Mouse (Mus musculus) activated CD4-positive, CD25-positive, alpha-beta regulatory T cell, adult 4 months (primary cell): ENCODE measurements around the gene Ctse. TPM values are rescaled to one million over a fixed set of nuclear protein-coding genes. Genes with fewer than 3 reads are reported as not detected.

Experiments used
- ATAC-seq: one replicate; pipeline ENCODE4 v1.8.0; 2017
- polyA plus RNA-seq, 2 experiments: library from polyadenylated mRNA; unstranded; fragments of 100-300 nt; shearing (Covaris generic); gene quantifications; one replicate each; pipeline ENCODE4 v1.2.1; 2017

Ctse gene
- polyA plus RNA-seq, 2 experiments from 2014 or later = 21.7 to 30.2 TPM

DNA sequence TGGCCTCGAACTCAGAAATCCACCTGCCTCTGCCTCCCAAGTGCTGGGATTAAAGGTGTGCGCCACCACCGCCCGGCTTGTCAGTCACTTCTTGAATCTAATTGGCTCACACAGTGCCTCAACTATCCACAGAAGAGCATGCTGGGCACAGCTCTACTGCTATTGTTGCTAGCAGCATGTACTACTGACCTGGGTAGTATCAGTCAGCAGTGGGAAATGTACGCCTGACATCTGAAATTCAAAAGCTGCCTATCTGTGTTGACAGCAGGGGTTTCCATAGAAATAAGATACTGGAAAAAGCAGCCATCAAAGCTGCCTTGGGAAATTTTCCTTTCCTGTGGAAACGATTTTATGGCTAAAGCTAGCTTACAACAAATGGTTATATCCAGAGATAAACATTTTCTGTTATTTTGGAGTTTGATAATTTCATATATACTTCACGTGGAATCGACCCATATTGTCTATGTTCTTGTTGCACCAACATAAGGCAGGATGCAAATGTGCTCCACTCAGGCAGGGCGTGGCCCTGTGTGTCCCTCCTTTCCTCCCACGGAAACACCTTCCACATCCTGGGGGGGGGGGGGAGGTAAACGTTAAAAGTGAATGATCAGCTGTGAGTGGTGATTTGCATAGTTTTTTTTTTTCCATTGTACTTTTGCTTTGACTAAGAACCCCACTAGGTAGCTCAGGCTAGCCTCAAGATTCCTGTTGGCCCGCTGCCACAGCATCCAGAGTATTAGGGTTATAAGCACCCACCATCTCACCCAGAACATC, 14.8 kb downstream of the Ctse start:
- peak; percentile 88 for ATAC-seq

DNA sequence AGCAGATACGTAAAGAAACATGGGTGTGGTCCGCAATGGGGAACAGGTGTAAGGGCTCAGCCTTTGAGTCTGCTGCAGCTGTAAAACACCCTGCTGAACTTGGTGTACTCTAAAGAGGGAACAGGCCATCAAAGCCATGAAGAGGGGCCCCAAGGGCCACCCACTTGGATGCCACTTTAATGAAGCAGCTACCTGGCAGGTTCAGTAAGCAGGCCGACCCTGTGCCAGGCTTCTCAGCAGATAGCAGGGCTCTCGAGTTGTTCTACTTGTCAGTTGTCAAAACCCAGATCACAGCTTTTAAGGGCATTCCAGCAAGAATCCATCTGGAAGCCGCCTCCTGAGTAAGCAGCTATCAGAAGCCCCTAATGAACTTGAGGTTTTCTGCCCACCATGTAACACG, 17.5 kb downstream of the Ctse start:
- ATAC-seq = no peak

DNA sequence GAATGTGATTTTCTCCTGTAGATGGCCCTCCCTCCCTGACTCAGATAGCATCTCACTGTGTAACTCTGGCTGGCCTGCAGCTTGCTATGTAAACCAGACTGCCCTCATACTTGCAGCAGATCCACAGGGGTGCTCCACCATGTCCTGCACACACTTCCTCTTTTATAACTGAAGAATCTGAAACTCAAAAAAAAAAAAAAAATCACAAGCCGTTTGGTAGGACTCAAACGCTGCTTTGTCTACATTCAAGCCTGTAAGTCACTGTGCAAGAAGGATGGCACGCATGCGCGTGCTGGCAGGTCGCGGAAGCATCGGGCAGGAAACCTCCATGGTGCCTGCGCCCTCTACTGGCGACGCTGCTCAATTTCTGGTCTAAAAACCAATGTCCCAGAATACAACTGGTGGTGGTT, 19.8 kb downstream of the Ctse start:
- ATAC-seq = peak; percentile 92

DNA sequence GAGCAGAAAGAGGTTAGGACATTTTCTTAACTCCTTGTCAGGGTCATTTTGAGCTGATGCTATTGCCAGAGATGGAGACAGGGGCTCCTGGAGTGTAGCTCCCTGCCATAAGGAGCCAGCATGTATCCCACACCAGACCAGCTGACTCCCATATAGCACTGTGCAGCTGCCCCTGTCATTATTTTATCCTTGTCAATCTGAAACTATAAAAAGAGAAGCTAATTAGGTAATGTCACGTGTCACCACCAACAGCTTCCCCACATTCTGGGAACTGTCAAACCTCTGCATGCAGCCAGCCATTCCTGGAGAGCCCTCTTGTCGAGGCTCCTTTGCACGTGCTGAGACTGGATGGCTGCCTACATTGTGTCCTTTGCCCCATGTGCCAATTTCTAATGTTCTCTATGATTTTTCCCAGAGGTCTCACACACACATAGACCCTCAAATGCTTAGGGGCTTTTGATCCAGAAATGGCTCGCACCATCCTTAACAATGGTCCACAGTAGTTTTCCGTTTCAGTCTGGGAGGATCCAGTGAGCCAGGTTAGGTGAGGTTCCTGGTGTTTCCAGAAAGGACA, 21.5 kb downstream of the Ctse start:
- ATAC-seq = no peak

DNA sequence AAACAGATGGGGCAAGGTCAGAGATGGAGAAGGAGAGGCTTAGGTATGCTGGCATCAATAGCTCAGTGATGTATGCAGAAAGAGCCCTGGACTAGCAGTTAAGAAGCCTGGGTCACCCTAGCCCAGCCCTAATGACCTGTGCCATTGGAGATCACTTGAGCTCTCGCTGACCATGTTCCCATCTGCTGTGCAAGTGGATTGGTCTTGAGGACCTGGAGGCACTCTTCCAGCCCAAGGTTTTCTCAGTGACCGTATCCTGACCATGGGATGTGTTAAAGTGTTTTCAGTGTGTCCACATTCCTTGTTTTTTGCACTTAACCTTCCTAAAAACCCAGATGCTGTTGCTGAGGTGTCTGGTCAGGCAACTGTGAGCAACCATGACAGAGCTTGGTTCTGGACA, 22.2 kb downstream of the Ctse start:
- ATAC-seq = no peak

DNA sequence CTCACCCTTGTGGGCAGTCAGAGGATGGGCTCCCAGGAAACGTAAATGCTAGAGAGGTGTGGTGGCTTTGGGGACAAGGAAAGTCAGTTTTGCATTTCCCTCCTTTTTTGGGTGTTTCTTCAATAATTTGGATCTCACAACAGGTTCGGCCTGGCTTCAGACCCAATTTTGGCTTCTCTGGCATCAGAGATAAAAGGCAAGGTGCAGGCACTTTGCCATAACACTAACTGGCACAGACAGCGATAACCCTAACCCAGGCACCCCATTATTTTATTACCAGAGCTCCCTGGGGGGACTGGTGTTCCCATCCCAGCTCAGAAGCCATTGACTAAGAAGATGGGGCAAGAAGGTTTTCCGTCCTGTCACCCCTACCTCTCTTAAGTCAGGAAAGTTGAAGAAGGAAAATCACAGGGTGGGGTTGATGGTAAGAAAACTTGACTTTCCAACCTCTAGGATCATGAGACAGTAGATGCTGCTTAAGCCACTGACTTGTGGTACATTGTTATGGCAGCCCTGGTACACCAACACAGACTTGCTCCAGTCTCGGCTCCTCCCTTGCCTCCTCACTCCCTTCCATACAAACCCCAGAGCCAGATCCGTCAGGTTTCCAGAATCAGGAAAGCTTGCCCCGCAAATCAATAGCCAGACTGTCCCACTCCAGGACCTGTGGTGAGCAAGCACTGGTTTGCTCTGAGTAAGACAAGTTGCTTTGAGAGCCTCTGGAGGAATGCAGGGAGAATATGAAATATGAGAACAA, 22.8 kb downstream of the Ctse start:
- no peak for ATAC-seq

DNA sequence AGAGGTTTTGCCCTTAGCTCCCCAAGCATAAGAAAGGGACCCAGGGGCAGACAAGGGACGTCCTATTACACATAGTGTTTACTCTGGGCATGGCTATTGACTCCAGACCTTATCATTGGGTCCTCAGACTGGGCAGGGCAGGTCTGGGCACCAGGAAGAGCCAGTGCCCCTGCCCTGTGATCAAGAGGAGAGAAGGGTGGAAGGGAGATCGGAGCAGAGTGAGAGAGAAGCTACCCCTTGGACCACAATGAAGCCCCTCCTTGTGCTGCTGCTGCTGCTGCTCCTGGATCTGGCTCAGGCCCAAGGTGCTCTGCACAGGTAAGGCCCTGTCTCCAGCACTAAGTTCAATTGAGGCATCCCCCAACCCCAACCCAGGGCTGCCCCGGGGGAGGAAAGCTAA, 23.6 kb downstream of the Ctse start:
- ATAC-seq = no peak

DNA sequence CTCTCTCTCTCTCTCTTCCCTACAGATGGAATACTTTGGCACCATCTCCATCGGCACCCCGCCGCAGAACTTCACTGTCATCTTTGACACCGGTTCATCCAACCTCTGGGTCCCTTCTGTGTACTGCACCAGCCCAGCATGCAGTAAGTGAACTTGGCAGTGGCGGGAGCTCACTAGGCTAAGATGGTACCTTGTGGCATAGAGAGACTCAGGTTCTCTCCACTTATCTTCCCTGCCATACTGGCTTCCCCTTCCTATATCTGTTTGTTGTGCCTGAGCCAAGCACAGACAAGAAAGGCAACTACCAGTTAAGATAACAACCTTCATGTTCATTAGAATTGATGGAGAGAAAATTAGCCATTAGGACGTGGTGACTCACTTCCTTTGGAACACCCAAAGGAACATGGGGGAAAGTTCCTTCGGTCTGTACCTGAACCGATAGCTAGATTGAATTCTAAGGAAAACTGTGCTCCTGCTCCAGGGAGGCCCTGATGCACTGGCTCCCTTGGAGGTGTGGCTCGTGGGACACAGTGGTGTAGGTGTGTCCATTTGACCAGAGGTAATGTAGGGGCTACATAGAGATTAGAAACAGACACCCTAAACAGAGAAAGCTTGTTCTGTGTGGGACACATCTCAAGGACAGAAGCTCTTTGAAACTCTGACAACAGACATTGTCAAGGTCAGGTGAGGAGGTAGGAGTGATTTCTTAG, 25.3 kb downstream of the Ctse start:
- no peak for ATAC-seq

DNA sequence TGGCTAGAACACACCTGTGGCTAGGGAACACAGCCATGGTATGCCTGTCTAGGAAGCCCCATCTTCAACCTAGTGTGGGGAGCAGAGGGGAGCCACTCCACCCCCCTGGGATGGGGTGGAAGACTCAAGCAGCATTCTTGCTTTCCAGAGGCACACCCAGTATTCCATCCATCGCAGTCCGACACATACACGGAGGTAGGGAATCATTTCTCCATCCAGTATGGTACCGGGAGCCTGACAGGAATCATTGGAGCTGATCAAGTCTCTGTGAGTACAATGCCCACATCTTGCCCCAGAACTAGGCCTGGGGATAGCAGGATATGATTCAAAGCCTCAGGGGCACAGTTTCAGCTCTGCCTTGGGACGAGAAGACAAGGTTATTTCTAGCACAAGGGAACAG, 26.0 kb downstream of the Ctse start:
- ATAC-seq = no peak

DNA sequence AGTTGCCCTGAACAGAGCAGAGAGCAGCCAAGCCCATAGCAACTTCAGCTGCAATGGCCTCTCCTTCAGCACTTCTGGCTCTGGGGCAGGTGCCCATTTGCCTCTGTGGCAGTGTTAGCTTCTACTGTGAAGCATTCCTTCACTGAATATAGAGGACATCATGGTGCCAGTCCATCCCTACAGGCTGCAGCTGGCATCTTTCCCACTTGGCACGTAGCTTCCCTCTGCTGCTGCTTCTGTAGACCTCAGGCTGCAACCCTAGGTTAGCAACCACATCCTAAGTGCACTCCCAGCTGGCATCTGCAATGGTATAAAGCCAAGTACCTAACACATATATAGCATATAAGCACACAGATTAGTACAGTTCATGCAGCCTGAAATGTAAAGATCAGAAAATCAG, 27.8 kb downstream of the Ctse start:
- no peak for ATAC-seq

DNA sequence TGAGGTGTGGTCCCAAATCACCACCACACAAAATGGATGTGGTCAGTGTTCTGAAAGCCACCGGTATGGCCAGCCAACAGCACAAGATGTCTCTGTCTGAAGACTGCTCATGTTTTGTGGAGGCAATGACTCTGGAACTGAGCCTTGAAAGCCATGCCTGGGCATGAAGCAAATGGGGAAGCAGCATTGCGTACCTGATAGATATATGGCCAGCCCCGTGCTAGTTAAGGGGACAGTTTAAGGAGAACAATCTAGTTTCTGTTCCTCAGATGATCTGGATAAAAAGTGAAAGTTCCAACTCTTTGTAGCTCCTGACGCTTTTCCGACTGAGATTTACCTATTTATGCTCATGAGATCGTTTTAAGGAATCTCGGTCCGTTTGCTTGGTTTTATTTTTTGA, 33.0 kb downstream of the Ctse start:
- no peak for ATAC-seq

DNA sequence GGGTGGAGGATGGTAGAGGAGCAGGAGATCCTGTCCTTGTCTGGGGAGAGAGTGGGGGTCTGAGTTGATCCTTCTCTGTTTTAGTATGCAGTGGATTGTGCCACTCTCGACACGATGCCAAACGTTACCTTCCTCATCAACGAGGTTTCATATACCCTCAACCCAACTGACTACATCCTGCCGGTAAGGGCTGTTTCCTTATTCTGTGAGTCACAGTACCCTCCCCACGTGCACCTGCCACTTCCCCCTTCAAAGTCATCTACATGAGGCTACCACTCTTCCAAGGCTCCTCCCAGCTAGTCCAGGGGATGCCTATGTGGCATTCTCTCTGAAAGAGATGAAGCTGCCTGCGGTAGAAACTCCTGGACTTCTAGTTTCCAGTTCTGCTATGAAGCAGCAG, 34.3 kb downstream of the Ctse start:
- ATAC-seq = no peak

DNA sequence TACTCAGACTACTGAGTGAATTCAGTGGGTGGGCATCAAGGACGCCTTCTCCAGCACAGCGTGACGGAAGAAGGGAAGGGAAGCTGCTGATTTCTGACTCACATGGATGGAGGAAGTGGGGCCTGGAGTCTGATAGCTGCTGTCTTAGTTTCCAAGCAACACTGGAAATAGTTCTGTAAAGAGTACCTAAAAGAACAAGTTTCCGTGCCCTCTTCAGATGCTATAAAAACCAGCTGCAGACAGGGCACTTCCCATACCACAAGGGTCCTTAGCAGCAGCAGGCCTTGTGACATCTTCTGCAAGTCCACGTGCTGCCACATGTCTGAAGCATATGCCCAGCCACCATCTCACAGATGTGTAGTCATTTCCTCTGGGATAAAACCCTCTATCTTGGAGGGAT, 41.5 kb downstream of the Ctse start:
- no peak for ATAC-seq

DNA sequence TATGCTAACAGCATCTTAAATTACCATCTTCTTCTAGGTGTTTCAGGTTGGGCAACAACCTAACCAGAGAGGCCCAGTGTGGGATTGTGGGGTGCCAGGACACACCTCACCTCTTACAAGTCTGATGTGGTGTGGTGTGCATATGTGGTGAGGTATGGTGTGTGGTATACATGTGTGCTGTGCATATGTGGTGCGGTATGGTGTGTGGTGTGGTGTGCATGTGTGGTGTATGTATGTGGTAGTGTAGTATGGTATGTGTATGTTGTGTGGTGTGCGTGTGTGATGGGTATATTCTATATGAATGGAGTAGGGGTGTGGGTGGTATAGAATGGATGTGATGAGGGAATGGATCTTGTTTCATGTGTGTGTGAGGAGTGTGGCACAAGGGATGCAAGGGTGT, 49.6 kb downstream of the Ctse start:
- no peak for ATAC-seq

DNA sequence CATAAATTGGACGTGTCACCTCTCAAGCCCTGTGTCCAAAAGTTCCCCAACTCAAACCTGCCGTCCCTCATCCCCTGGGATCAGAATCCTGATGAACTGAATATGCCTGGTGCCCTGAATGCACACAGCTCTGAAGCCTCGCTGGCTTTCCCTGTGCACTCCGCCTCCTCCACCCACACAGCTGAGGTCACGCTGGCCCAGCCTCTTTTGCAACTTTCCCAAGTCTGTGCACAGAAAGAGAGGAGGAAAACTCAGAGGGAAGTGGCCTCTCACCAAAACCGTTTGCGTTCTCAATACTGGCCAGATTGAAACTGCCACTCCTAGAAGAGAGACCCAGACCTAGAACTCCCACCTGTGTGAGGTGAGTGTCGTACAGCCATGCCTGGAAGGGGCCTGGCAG, 50.4 kb downstream of the Ctse start, which contains the start of gene Rab7b:
Rab7b (plus strand) TSS at position 221 of the 400 bp plus-strand sequence.
- no peak for ATAC-seq

DNA sequence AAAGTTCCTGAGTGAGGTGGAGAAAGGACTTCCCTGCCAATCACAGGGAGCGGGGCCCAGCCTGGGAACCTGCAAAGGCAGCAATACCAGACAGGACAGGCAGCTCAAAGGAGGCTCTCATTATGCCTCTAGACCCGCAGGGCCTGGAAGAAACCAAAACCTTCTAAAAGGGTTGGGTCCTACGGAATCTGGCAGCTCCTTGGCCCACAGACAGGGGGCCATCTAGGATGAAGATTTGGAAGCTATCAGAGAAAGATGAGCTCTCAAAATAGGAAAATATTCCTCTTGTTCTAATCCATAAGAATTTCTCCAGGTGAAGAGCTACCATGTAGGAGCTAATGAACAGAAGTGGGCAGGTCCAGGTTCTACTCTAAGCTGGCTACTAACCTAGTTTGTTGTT, 50.9 kb downstream of the Ctse start:
- ATAC-seq = no peak

DNA sequence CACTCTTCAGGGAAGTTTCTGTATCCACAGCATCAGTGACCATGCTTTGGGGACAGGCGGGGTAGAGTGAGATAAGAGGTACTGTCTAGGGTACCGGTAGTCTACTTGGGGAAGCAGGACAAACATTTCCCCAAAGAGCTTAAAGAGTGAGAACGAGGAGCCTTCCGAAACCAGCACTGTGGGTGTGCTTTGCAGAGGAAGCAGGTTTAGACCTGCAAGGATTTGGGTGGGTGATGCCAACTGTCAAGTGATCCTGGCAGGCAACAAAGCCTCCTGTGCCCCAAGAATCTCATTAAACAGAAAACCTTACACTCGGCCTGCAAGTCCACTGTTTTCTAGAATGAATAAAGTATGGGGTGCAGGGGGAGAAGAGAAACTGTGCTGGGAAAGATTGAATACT, 51.8 kb downstream of the Ctse start:
- no peak for ATAC-seq

DNA sequence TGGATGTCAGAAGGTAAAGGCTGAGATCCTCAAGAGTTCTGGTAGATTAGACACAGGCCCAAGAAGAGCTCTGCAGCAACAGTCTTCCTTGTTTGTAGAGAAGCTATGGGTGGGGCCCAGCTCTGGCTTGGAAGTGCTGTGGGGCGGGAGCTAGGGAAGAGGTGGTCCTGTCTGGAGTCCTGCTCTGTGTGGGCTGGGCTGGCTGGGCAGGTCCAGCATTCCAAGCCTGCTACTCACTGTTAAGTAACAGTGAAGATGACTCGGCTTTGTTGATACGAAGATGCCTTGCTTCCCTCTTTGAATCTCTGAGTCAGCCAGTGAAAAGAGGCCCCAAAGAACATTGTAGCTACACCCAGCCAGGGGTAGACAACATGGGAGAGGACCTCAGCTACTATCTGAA, 52.3 kb downstream of the Ctse start:
- ATAC-seq = no peak

DNA sequence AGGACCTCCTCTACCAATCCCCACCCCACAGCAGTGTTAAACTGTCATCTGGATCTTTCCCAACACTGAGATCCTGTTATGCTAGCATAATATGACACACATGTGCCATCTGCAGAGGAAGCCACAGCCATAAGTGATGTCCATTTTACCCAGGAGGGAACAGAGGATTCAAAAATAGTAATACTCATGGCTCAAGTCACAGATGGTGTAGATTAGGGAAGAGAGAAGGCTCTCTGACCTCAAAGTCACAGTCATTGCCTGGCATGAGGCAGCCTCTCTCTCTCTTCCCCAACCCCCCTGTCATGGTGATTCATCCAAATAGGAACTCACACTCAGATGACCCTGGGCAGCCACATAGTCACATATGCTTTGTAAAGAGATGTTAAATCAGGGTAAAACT, 53.2 kb downstream of the Ctse start:
- ATAC-seq = no peak

DNA sequence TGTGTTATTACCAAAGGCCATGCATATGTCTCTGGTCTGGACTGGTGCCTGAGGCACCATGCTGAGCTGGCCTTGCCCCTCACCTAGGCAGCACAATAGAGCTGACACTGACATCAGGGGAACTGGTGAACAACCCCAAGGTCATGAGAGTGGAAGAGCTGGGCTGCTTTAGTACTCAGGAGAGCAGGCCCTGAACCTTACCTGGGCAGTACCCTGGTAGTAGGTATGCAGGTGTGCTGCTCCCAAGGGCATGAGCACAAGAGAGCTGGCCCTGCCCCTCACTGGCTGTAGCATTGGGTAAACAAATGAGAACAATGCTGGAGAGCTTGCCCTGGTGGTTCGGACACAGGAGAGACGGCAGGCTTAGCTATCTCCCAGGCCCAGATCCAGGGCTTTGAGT, 57.2 kb downstream of the Ctse start:
- no peak for ATAC-seq

DNA sequence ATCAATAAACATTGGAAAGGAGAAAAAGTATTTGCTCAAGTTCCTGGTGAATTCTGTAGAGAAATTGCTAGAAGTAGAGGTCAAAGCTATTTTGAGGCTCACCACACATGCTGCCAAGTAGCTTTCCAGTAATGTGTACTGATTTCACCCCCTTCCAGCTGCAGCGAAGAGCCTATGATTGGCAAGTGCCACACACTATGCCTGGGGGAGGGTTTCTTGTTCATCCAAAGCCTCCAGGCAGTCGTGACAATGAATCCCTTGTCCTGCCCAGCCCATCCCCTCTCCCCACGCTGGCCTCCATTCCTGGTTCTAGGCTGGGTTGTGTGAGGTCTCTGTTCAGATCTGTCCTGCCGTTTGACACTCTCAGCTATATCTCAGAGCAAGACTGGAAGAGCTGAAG, 58.2 kb downstream of the Ctse start:
- ATAC-seq = no peak

DNA sequence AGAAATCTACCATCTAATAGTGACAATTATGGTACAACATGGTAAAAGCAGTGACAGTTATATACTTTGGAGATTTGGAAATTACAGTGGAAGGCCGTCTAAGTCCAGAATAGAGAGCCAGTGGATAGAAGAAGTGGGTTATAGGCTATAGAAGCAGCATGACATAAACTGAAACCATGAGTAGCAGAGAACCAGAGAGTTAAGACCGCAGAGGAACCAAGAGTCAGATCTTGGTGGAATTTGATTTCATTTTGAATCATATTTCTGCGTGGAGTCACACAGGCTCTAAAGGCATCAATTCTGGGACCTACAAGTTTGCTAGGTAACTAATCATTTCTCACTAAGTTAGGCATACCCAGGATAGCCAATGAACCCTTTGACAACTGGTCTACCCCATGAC, 60.7 kb downstream of the Ctse start:
- ATAC-seq = no peak

DNA sequence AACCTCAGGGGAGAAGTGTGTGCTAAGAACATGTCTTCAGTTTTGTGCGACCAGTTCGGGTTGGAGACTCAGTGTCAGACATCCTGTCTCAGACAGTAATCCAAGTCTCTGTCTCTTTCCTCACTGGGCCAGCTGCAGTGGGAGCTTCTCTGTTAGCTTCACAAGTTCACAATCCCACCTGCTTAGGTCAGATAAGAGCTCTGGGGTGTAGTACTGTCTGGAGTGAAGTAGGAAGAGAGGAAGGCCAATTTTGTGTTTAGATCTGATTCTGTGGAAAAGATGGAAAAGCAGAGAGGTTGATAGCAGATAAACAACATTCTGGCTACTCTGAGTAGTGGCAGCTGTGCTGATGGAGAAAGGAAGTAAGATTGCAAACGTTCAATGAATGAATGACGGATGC, 61.5 kb downstream of the Ctse start:
- no peak for ATAC-seq
